Mouse (Mus musculus): ENCODE results near the gene Nanog.

DNA sequence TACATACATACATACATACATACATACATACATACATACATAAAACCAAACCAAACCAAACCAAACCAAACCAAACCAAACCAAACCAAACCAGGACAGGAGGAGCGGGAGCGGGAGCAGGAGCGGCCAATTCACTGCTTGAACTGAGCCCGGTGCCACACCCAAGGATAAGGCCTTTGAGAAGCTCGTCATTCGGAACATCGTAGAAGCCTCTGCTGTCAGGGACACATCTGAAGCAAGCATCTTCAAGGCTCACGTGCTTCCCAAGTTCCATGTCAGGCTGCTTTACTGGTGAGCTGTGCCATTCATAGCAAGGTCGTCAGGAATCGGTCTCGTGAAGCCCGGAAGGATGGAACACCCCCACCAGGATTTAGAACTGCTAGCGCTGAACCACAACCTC is 20.6 kb upstream of the Nanog start:
- TF ChIP-seq CTCF (IDR thresholded peaks at IDR 0.05; ENCODE audit: low read depth, low read length) (no peak), GATA1 (IDR thresholded peaks at IDR 0.05; ENCODE audit: borderline replicate concordance, low read length) (no peak), TAL1 (conservative IDR thresholded peaks at IDR 0.05; ENCODE audit: low read depth, low read length) (no peak)

Measured in G1E (cell line).